Mouse (Mus musculus): ENCODE data around the gene Bcl10. TPM values are rescaled to one million over a fixed set of nuclear protein-coding genes. Genes with fewer than 3 reads are reported as not detected.
"Not testable (repeated sequence)": the region's sequence is repeated elsewhere in the genome, so short reads cannot be mapped to it uniquely, and the experiment has no call there.

Bcl10 gene
- total RNA-seq, 1 experiment from 2014 or later: 50.3 TPM

DNA sequence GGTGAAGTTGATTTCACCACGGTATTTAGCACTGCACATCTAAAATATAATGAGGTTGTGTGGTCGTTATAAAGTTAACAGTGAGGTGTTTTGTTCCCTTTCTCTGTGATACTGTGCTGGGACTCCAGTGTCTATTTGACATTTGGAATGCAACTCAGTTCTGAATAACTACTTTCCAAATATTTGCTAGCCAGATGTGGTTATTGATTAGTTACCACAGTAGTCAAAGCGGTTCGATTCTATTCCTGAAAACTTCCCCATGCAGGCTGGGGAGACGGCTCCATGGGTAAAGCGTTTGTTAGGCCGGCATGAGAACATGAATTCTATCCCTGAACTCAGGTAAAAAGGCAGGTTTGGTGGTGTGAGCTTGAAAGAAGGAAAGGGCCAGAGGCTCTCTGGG is 10.1 kb upstream of the Bcl10 start:
- ATAC-seq (replicated peaks; ENCODE audit: low read depth, poor library complexity, severe bottlenecking): no peak

DNA sequence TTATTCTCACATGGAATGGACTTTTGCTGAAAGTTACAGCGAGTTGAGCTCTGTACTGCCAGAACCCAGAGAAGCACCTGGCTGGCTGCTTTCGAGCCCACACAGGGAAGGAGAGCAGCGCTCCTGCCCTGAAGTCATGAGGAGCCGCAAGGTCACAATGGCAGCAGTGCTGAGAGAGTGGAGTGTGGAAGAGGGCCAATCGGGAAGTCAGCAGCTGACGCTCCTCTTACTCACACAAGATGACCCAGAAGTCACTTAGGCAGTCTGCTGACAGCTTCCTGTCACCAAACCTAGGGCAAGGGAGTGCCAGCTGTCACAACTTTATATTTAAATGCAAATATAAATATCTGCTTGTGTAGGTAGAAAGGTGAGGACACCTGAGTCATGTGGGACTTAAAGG is 9.3 kb upstream of the Bcl10 start:
- no peak for ATAC-seq (replicated peaks; ENCODE audit: low read depth, poor library complexity, severe bottlenecking)

DNA sequence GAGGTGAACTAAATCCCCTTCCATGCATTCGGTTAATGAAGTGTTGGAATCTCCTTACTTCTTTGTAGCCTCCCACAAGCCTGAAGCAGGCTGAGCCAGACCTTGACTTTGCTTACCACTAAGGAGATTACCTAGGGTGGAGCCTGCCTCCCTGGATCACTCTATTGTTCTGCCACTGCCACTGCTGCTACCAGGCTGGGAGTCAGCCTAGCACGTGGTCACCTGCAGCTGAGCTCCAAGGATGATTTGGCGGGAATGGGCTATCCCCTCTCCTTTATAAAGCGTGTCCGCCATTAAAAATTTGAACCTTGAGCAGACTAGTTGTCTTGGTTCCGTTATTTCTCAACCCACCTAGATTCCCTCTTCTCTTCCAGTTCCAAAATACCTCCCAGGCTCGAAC is 8.7 kb upstream of the Bcl10 start:
- not testable (repeated sequence) for ATAC-seq (replicated peaks; ENCODE audit: low read depth, poor library complexity, severe bottlenecking)

DNA sequence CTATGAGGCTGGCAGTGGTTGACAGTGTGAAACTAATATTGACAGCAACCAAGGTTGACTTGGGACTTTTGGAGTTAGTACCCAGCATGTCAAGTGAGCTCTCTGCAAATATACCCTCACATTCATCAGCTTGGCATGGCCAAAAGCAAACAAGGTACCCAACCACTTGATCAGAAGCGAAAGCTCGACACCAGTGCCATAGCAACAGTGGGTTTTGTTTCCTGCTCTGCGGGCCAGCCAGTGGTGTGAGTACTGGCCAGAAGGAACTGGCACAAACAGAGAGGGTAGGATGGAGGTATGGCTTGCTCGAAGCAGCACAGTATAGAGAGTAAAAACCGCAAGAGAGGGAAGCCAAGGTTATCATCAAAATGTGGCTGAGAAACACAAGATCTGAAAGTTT is 6.2 kb upstream of the Bcl10 start:
- ATAC-seq (replicated peaks; ENCODE audit: low read depth, poor library complexity, severe bottlenecking): peak; percentile 66

DNA sequence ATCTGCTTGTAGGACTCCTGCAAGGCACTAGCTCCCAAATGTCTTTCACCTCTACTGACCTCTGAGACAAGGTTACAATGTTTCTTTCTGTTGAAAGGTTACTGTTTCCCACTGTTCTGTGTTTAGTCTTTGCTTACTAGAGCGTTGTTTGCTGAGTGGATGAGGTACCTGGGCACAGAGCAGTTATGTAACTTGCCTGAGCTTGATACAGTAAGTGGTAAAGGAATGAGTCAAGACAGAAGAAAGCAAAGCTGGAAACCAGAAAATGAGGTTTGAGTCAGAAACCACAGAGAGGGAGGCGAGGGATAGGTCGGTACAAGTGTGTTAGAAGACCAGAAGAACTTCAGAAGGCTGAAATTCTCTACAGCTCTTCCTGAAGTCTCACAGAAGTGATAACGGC is 5.8 kb upstream of the Bcl10 start:
- no peak for ATAC-seq (replicated peaks; ENCODE audit: low read depth, poor library complexity, severe bottlenecking)

DNA sequence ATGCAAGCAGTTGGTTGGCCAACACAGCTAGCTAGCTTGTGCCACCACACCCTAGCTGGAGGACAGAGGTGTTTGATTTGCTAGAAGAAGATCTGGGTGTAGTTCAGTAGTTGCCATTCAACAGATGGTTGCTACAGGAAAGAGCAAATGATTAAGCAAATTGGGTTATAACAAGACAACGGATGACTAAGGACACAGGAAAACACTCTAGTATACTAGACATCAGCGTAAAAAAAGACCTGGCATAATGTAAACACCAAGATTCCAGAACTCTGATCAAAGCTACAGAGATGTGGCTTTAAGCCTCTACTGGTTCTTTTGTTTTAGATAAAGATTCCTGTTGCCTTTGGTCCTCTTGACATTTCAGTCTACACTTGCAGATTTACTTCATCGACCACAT is 367 bp downstream of the Bcl10 start:
- no peak for ATAC-seq (replicated peaks; ENCODE audit: low read depth, poor library complexity, severe bottlenecking)

DNA sequence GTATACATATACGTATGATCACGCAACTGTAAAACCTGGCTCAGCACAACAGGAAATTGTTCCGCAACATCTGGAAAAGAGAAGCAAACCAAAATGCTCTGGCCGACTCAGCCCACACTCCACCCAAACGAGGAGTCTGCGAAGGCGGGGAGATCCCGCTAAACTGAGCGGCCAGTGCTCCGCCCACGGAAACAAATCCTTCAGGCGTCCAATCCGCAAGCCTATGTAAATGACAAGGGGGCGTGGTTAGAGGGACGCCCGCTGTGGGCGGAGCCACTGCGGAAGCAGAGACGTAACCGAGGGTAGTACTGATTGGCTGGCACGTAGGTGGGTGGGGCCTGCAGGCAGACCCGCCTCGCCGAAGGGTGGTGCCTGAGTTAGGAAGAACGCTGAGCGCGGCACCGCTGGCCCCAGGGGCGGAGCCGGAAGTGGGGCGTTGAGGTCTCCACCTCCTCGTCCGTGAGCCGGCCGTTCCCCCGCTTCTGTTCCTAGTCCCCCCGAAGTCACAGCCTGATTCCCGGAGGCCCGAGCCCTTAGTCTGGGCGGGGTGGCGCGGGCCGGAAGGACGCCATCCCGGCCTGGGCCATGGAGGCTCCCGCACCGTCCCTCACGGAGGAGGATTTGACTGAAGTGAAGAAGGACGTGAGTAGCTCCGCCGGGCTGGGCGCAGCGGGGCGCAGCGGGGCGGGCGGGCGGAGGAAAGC is 1.4 kb downstream of the Bcl10 start:
- peak; percentile 92 for ATAC-seq (replicated peaks; ENCODE audit: low read depth, poor library complexity, severe bottlenecking)

DNA sequence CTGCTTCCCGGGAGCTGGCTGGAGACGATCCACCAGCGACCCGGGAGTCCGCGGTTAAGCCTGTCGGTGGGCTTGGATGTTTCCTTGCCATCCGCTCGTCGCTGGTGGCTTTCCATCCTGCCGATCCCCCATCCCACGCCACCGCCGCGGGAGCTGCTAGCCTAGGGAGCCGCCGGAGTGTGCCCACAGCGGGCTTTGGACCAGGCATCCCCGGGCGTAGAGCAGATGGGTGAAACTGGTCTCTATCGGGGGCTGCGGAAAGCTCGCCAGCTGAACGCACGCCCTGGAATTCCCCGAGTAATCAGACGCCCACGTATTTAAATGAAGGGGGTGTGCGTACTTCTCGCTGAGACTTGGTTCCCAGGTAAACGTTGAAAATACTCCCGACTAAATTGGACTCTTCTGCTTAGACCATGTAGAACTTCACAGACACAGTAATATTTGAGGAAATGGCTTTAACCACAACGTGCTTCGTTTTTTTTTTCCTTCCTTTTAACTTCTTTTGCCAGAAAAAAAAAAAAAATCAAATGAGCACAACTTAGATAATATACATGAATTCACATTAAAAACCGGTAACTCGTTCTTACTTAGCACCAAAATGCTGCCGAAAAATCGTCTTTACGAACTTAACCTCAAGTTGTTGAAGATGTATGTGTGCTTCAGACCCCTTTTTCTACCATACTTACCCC is 2.2 kb downstream of the Bcl10 start:
- peak; percentile 7 for ATAC-seq (replicated peaks; ENCODE audit: low read depth, poor library complexity, severe bottlenecking)

DNA sequence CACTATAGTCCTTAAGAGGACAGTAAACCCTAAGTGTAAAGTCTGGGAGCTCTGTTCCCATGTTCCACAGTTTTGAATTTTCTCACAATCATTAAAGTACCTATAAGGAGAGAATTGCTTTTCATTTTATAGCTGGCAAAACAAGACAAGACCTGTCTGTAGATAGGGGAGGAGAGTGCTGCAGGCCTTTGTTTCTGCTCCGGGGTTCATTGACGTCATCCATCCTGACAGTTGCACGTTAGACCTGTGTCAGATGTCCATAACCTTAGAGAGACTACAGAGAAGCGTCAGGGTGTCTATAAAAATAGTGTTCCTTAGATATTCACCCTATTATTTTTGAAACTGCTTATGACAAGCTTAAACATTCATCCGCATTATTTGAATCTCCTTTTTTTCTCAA is 2.9 kb downstream of the Bcl10 start:
- no peak for ATAC-seq (replicated peaks; ENCODE audit: low read depth, poor library complexity, severe bottlenecking)

DNA sequence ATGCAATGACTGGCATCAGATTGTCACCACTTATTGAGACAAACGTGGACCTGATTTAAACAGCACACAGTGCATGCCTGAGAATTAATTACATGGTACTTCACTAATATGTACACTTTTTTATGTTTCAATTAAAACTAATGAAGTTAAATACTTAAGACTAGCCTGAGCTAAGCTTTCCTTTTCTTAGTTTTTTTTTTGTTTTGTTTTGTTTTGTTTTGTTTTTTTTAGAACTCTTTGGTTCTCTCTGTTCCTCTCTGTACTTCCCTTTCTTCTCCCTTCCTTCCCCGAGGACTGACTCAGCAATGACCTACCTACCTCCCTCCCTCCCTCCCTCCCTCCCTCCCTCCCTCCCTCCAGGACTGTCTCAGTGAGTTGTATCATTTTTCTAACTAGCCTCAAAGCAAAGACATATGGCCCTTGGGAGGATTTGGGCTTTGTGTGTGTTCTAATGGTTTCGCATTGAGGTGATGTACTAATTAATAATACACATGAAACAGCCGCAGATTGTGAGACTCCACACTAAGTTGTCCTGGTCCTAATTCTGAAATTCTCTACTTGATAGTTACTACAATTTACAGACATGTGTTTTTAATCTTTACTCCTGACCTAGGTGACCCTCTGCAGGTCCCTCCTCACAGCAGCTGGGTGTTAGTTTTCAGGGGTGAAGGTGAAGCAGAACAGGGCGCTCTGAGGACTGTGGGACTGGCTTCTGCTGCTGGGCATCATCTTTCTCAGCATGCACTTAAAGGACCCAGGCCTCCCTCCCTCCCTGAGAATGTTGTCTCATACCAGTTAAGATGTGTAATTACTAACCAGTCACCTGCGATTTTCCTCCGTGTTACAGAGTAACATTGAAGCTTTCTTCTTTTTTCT is 7.2 kb downstream of the Bcl10 start:
- ATAC-seq (replicated peaks; ENCODE audit: low read depth, poor library complexity, severe bottlenecking): peak; percentile 62

DNA sequence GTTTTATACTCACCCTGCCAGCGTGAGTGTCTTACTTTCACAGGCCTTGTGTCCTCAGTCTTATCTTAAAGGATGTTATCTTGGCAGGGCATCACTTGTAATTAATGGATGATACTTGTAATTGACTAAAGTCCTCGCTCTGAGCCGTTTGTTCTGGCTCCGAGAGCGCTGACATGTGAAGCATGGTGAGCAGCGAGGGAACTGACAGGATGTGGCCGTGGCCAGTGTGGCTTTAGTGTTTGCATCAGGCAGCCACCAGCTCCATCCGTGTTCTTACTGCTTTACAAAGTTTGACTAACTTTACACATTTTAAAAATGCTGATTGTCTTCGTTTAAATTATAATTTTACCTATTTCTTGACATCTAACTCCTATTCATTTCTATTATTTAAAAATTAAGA is 11.2 kb downstream of the Bcl10 start:
- ATAC-seq (replicated peaks; ENCODE audit: low read depth, poor library complexity, severe bottlenecking): peak; percentile 64

DNA sequence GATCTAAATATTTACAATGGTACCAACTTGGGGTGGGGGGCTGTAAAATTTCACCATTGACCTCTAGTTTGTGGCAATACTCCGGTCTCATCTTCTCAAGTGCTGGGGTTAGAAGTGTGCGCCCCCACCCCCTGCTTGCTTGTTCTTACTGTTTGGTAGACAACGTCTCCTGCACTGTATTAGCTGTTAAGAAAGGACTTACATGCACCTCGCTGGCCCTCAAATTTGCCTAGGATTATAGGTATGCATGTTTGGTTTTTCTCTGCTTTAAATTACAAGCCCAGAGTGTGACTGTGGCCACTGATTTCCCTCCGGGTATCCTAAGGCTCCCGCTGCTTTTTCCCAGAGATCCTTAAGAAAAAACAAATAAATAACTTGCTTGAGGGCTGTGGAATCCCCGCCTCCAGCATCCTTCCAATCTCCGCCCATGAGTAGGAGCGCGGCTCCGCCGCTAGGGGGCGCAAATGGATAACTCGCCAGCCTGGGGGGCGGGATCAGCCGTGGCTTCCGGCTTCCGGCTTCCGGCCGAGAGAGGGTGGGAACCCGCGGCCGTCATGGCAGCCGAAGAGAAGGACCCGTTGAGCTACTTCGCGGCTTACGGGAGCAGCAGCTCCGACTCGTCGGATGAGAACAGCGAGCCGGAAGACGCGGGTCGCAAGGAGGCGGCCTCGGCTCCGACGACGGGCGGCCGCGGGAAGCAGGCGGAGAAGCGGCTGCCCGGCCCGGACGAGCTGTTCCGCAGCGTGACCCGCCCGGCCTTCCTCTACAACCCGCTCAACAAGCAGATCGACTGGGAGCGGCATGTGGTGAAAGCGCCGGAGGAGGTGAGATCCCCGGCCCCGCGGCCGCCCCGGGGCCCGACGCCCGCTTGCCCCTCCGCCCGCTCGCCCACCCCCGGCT is 15.2 kb downstream of the Bcl10 start, which contains the start of gene 2410004B18Rik:
Gene 2410004B18Rik (plus strand): TSS at position 510 of the 900 bp plus-strand sequence.
- peak; percentile 71 for ATAC-seq (replicated peaks; ENCODE audit: low read depth, poor library complexity, severe bottlenecking)

DNA sequence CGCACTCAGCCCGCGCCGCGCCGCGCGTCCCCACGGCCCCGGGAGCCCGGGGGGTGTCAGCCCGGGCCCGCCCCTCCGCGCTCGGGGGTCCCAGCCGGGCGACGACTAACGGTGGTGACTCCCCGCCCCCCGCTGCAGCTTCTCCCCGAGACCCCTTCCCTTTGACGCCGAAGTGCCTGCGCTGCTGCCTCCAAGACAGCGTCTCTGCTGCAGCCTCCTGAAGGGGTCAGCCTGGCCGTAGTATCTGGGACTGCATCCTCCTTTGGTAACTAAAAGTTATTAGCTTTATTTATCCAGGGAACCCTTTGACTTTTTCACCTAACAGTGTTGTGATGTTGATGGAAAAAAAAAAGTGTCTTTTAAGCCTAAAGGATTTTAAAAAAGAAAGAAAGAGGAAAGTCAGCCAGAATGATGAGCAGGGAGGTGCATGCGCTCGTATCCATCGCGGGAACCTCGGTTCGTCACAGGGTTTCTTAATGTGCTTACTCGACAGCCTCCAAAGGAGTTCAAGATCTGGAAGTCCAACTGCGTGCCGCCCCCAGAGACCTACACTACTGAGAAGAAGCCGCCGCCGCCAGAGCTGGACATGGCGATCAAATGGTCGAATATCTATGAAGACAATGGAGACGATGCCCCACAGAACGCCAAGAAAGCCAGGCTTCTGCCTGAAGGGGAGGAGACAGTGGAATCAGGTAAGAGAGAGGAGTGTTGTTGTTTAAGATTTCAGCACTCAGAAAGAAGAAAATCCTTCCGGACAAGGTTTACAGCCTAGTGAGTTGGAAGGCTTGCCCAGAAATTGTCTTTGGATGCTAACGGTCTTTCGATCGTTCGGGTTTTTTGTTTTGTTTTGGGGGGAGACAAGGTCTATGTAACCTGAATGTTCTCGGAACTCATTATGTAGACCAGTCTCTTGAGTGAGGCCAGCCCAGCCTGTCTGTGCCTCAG is 16.1 kb downstream of the Bcl10 start:
- no peak for ATAC-seq (replicated peaks; ENCODE audit: low read depth, poor library complexity, severe bottlenecking)

DNA sequence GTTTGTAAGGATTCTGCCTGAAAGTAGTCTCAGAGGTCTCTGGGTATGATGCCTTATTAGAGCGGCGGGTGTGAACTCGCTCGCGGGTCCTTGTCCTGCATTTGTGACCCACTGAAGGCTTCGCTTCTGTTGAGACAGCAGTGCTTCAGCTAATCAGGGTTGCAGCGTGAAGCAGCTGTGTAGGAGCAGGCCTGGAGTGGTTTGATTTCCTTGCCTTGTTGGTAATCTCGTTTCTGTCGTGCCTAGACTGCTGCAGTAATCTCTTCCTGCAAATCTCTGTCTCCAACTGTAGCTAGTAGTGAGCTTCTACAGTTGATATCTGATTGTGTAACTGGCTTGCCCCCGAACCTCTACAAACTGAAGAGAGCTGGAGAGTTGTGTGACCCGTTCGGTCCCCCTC is 16.8 kb downstream of the Bcl10 start:
- peak; percentile 31 for ATAC-seq (replicated peaks; ENCODE audit: low read depth, poor library complexity, severe bottlenecking)

DNA sequence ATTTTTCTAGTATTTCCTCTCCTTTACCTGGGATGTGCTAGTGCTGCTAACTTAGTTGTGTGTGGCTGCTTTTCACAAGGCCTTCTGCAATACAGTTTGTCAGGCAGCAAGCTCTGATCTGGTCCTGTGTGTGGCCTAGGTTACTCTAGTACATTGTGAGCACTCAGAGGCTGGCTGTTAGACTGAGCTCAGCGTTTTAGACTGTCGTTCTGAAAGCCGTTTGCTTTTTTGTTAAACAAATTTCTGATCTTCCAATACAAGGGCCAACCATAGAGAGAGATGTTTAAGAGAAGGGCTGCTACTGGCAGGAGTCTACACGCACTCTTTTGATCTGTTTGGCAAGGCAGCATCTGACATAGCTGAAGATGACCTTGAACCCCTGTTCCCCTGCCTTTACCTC is 17.4 kb downstream of the Bcl10 start:
- no peak for ATAC-seq (replicated peaks; ENCODE audit: low read depth, poor library complexity, severe bottlenecking)

DNA sequence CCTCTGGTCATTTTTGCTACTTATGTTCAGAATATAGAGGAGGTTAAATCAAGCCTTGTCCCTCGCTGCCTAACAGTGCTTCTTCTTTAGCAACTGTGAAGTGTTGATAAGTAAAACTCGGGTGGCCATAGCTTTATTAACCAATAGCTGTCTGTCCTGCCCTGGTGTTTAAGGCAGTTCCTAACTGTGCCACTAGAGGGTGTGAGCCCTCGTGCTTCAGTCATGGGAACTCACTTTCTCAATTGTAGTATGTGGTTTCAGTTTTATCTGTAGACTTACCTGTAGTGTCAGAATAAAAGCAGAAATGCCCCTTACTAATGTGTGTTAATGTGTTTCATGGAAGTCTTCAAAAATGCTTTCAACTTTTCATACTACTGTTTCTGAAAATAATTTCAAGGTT is 19.4 kb downstream of the Bcl10 start:
- peak; percentile 67 for ATAC-seq (replicated peaks; ENCODE audit: low read depth, poor library complexity, severe bottlenecking)

DNA sequence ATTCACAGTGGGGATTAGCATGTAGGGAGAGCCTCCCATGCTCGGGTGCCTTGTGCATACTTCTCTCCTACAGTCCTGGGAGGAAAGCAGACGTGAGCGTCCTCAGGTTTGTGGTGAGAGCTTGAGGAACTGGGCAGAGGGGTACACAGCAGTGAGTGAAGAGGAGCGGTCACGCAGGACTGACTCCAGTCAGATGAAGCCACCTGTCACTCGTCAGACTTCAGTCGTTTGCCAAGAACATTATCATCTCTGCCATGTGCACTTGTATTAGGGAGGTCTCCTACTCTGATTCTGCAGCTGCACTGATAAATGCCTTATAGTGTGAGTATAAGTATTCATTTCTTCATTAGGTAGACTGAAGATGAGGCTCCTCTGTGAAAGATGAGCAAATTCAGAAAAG is 21.7 kb downstream of the Bcl10 start:
- ATAC-seq (replicated peaks; ENCODE audit: low read depth, poor library complexity, severe bottlenecking): no peak; the same call in 1 of the 2 replicates

DNA sequence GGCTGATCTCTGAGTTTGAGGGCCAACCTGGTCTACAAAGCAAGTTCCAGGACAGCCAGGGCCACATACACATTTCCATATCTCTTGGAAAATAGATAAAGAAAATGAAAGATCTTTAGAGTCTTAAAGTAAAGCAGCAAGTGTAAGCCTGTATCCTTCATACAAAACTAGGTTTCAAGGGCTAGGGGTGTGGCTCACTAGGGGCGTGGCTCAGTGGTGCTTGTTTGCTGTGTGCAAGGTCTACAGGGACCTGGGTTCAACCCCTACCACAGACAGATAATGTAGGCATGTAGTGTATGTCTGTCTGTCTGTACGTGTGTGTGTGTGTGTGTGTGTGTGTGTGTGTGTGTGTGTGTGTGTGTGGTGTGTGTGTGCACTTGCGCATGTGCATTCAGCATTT is 23.3 kb downstream of the Bcl10 start:
- no peak for ATAC-seq (replicated peaks; ENCODE audit: low read depth, poor library complexity, severe bottlenecking)

DNA sequence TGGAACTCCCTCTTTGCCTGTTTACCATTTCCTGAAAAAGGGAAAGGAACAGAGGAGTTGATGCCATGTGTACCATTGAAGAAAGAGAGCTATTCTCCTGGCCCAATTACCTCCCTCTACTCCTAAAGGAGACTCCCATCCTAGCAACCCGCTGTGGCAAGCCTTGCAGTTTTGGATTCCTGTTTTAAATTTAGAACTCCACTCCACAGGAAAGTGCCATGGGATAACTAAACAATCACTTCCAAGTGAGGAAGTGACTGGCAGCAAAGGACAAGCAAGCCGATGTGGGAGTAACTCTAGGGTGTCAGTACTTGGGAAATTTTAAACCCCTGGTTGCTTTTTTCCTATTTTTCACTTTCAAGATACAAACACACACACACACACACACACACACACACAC is 24.1 kb downstream of the Bcl10 start:
- no peak for ATAC-seq (replicated peaks; ENCODE audit: low read depth, poor library complexity, severe bottlenecking)
